In the genomic region with DNA sequence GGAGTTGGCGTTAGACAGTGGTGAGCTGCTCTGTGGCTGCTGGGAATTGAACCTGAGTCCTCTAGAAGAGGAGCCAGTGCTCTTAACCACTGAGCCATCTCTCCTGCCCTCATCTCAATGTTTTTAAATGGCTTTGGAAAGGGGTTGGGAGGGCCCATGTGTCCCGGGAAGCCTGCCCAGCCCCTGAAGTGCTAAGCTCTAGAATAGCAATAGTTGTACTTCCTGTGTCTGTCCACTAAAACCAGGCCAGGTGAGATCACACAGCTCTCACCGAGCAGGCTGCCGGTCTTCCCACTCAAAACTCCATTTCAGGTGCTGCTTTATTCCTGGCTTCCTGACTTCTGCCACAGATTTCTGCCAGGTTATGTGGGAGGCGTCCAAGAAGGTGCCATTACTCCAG, we compare ENCODE assay signal across 44 mouse cellular contexts. TPM values are rescaled to one million over a fixed set of nuclear protein-coding genes. Genes with fewer than 3 reads are reported as not detected.
"Had no signal": no experiment of that assay in that cellular context is flagged by ENCODE, and none has a peak within 500 bp of the region (broad histone marks: within the 10 kb centered on the region; RNA-seq: fewer than 3 reads in every experiment).

No protein-coding gene starts in this region.

- H3K9ac ChIP-seq: heart, embryonic 13.5 days; heart, embryonic 15.5 days; hindbrain, embryonic 13.5 days; hindbrain, embryonic 15.5 days; kidney, embryonic 15.5 days; limb, embryonic 13.5 days; limb, embryonic 15.5 days; liver, embryonic 12.5 days; liver, embryonic 14.5 days had no signal

- DNase-seq: gastrocnemius, postnatal 14 days; gastrocnemius, postnatal 36 days; heart, adult 18-20 months; heart, postnatal 14 days; heart, postnatal 36 days; kidney, adult 11 months; kidney, adult 2 months; kidney, adult 9 months; kidney, postnatal 14 days; kidney, postnatal 36 days; layer of hippocampus, adult 9-11 months; left cerebral cortex, postnatal 4 days; lung, adult 18-20 months had no signal

- H3K4me3 ChIP-seq: heart, embryonic 10.5 days; heart, embryonic 13.5 days; heart, embryonic 15.5 days; hindbrain, embryonic 13.5 days; hindbrain, embryonic 15.5 days; kidney, embryonic 15.5 days; limb, embryonic 13.5 days; limb, embryonic 15.5 days; liver, embryonic 12.5 days had no signal

- H3K4me2 ChIP-seq: heart, embryonic 13.5 days; heart, embryonic 15.5 days; hindbrain, embryonic 13.5 days; hindbrain, embryonic 15.5 days; kidney, embryonic 15.5 days; limb, embryonic 13.5 days; limb, embryonic 15.5 days; liver, embryonic 12.5 days had no signal

- H3K4me1 ChIP-seq: heart, embryonic 15.5 days; limb, embryonic 13.5 days; limb, embryonic 15.5 days had no signal

- H3K27ac ChIP-seq: heart, embryonic 10.5 days; heart, embryonic 13.5 days; heart, embryonic 15.5 days; hindbrain, embryonic 13.5 days; hindbrain, embryonic 15.5 days; hindbrain, postnatal 0 days; kidney, embryonic 15.5 days; kidney, postnatal 0 days; limb, embryonic 13.5 days; limb, embryonic 15.5 days; liver, embryonic 12.5 days; liver, embryonic 14.5 days had no signal

- ATAC-seq: hindbrain, postnatal 0 days; intestine, embryonic 16.5 days; liver, embryonic 12.5 days had no signal

- H3K9me3 ChIP-seq: heart, embryonic 10.5 days; heart, embryonic 13.5 days; heart, embryonic 15.5 days; hindbrain, embryonic 13.5 days; hindbrain, embryonic 15.5 days; kidney, embryonic 15.5 days; limb, embryonic 13.5 days; limb, embryonic 15.5 days; liver, embryonic 12.5 days had no signal

- H3K27me3 ChIP-seq: heart, embryonic 13.5 days; heart, embryonic 15.5 days; hindbrain, embryonic 13.5 days; hindbrain, embryonic 15.5 days; kidney, embryonic 15.5 days; limb, embryonic 13.5 days; limb, embryonic 15.5 days; liver, embryonic 12.5 days had no signal

RNA-seq across cellular contexts. Expression of gene Gm498, which starts 26.5 kb away (rescaled TPM):
- total RNA-seq: gastrocnemius, adult 8-10 months; gastrocnemius, postnatal 14 days; gastrocnemius, postnatal 36 days; heart, adult 18-20 months; heart, adult 8-10 months; heart, postnatal 14 days; heart, postnatal 36 days; hematopoietic stem cell, adult 5-6 weeks; hindbrain, postnatal 0 days; layer of hippocampus, adult 18-20 months; layer of hippocampus, adult 8-10 months; layer of hippocampus, postnatal 14 days; layer of hippocampus, postnatal 36 days; left cerebral cortex, adult 18-20 months; left cerebral cortex, adult 8-10 months; left cerebral cortex, postnatal 10 days; left cerebral cortex, postnatal 25 days; left cerebral cortex, postnatal 4 days; liver, adult 2 months had no signal
- polyA plus RNA-seq: heart, embryonic 10.5 days; heart, embryonic 13.5 days; heart, embryonic 15.5 days; heart, postnatal 0 days; hindbrain, embryonic 11.5 days; hindbrain, embryonic 13.5 days; hindbrain, embryonic 15.5 days; hindbrain, postnatal 0 days; intestine, embryonic 14.5 days; intestine, embryonic 16.5 days; kidney, adult 2 months; kidney, embryonic 15.5 days; kidney, postnatal 0 days; large intestine, adult 2 months; limb, embryonic 11.5 days; limb, embryonic 13.5 days; limb, embryonic 15.5 days; liver, adult 2 months; liver, embryonic 12.5 days; liver, embryonic 14.5 days; liver, embryonic 16.5 days had no signal
